Mouse (Mus musculus) small intestine, adult 2 months (tissue): ENCODE results near the gene Cdca5.

Source experiments
- CTCF ChIP-seq: fragments of 200-500 bp; IDR thresholded peaks from 2 replicates; pipeline ENCODE4 v1.5.1; 2012; ENCODE audit warnings: low read depth, mild to moderate bottlenecking, control low read depth, inconsistent platforms, low read length, moderate library complexity, mixed read lengths; ENCODE audit not compliant: insufficient replicate concordance, insufficient read length; ENCODE audit errors: extremely low read depth
- POLR2A ChIP-seq: fragments of 200-500 bp; IDR thresholded peaks from 2 replicates; pipeline ENCODE4 v1.6.1; 2012; ENCODE audit warnings: low read depth, mild to moderate bottlenecking, control low read depth, inconsistent platforms, low read length, moderate library complexity

DNA sequence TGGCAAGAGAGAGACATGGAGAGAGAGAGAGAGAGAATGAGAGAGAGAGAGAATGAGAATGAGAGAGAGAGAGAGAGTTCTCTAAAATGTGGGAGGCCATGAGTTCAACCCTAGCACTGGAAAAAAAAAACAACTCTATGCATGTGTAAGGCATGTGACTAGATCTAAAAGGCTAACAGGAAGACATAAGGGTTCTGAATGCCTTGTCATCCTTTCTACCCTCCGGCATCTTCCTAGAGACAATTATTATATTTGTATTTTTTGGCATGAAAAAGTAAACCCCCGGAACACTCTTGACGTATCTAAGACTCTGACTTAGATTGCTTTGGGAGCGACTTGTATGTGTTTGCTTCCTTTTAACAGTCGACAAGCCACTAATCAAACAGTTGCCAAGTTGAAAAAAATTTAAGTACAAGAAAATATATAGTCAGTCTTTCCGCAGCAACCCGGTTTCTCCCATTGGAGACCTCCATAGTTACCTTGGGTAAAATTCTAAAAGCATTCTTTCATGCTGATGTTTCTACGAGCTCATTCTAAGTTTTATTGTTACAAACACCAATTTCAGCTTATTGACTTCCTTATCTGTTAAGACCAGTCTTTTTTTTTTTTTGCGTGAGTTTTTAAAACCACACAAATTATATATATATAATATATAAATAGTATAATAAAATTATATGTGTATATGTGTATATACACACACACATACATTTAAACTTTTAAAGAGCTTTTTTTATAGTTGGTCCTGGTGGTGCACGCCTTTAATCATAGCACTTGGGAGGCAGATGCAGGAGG is 42.2 kb downstream of the Cdca5 start:
- TF ChIP-seq CTCF (no peak), POLR2A (no peak)
